Mouse (Mus musculus): Measurements from ENCODE around the gene Mrs2.

The Mrs2 gene

GRCm38 (mm10) chr13:25019793-25020539 lies at the start of gene Mrs2:
TSS of gene Mrs2 (minus strand) at chr13:25020379.
- peak; percentile 79 for DNase-seq

DNA sequence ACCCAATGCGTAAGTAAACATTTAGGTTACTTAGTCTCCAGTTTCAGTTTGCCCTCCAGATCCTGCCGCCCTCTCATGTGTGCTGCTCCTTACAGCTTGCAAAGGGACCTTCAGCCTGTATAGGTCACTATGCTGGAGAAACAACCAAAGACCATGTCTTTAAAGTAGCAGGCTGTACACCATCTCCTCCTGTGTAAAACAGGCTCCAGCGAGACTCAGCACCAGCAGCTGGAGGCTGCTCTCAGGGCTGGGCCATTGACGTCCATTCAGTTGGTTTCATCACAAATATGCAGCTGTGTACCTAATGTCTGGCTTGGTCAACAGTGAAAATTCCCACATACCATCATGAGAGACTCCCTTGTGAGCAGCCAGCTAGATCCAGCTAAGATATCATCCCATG lies 49.6 kb upstream of the Mrs2 start:
- DNase-seq = no peak

DNA sequence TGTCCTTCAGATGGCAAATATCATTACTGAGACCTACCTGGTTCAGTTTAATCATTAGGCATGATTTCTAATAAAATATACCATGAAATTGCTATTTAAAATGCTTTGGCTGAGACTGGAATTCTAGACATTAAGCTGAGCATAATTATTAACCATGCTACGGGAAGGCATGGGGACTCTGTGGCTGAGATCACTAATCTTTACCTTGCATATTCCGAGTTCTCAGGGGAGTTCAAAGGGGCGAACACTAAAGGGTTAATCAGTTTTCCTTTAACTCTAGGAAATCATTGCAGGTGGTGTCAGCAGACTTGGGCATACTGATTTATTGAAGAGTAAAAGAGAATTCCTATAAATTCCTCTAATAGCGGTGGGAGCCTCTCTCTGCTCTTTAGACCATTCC lies 47.0 kb upstream of the Mrs2 start:
- DNase-seq = no peak

DNA sequence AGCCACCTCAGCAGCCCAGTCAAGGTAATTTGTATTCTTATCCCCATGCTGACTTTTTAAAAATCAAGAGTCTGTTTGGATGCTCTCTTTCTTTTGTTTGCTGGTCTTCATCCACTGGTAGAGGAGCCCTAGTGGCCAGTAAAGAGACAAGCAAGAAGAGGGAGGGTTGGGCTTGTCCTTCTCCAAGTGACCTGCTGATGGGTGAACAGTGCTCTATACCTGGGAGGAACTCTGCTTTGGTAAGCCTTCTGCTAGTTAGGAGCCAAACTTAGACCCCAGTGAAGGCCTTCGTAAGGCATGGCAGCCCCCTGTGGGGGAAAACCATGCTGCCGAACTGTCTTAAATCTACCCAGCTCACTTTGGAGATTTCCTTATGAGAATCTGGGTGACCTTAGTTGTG lies 46.5 kb upstream of the Mrs2 start:
- DNase-seq = no peak

DNA sequence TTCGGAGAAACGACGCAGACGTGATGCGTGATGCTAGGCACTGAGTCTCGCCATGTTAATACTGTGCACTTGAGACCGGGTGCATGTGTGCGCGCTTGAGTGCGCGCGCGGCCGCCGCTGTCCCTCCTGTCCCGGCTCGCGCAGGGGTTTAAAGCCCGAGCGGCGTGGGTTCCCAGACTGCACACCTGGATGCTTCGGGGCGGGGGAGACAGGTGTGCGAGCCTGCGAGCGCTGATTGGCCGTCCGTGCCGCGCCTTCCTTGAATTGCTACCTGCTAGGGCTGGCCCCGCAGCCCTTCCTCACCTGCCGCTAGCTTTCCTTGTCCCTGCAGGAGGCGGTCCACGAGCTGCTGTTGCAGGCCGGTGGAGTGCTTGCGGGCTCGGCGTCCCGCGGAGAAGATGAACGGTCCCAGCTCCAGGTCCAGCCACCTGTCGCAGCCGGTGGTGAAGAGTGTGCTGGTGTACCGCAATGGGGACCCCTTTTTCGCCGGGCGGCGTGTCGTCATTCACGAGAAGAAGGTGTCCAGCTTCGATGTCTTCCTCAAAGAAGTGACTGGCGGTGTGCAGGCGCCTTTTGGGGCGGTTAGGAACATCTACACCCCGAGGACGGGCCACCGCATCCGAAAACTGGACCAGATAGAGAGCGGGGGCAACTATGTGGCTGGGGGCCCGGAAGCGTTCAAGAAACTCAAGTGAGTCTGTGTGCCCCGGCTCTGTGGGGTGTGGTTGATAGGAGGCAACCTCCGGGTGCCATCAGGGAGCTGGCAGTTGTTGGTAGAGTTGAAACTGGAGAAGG lies 35.9 kb upstream of the Mrs2 start, which contains the start of gene Dcdc2a:
Gene Dcdc2a, plus strand, starts transcription at position 132 of the 795 bp plus-strand sequence.
- peak; percentile 12 for DNase-seq

DNA sequence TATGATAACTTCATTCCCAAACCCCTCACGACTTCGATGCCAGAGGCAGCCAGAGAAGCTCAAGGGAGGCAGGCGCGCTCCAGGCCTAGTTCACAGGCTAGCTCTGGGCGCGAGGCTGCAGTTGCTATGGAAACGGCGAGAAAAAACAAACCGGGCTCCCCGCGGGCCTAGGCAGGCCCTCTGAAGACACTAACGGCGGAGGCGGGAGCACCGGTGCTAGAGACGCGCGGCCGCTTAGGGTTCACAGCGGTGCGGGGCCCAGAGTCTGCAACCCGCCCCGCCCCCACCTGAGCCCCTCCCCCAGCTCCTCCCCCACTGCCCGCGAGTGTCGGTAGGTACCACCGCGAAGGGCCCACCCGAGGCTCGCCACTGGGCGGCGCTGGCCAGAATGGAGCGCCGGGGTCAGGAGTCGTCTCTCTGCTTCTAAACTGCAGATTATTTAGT lies 35.0 kb upstream of the Mrs2 start:
- DNase-seq = peak; percentile 71

DNA sequence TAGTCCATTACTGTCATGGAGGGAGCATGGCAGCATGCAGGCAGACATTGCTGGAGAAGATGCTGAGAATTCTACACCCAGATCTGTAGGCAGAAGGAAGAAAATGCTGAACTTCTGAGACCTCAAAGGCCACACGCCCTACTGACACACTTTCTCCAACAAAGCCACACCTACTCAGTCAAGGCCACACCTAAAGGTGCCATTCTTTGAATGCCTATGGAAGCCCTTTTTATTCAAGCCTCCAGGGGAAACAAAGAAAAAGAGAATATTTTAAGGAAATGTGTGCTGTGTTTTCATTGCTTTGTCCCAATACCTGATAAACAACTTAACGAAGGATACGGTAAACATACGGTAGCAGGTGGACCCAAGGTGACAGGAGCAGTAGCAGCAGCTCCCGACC lies 32.5 kb upstream of the Mrs2 start:
- DNase-seq = no peak

DNA sequence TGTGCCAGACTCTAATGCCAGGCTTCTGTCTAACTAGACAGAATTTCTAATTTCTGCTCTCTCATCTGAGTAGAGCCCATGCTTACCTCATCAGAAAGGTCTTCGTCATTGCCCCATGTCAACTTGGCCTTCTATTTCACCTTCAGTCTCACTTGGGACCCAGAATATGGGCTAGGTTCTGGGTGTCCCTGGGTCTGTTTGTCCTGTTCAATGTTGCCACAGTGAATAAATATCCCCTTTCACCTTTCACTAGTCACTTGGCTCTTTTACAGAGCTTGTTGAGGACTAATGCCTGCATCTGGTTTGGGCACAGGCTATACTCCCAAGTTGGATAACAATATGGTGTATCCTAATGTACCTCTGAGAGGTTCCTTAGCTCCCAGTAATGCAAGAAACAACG lies 19.3 kb upstream of the Mrs2 start:
- no peak for DNase-seq

GRCm38 (mm10) chr13:25027114-25027425 lies 6.9 kb upstream of the Mrs2 start:
- no peak for DNase-seq

- no peak for DNase-seq
Measured at GRCm38 (mm10) chr13:25026409-25027113, 6.4 kb upstream of the Mrs2 start.

GRCm38 (mm10) chr13:25024655-25025054 lies 4.5 kb upstream of the Mrs2 start:
- DNase-seq = peak; percentile 73

GRCm38 (mm10) chr13:25023129-25023528 lies 3.0 kb upstream of the Mrs2 start:
- DNase-seq = no peak

DNA sequence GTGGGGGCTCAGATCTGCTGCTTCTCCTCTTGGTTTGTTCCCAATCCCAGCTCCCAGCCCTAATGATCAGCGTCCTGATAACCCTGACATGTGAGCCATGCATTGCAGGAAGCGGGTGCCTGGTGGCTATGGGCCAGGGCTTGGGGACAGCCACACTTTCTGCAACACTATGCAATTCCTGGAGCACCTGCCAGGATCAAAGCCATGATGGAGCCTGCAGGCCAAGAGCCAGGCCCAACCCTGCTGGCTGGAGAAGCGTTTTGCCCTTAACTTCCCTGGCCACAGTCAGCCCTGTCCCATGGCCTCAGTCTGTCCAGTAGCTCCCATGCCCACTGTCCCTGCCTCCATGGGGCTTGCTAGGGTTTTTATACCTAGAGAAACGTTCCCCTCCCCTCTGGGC lies 2.2 kb upstream of the Mrs2 start:
- DNase-seq = no peak

DNA sequence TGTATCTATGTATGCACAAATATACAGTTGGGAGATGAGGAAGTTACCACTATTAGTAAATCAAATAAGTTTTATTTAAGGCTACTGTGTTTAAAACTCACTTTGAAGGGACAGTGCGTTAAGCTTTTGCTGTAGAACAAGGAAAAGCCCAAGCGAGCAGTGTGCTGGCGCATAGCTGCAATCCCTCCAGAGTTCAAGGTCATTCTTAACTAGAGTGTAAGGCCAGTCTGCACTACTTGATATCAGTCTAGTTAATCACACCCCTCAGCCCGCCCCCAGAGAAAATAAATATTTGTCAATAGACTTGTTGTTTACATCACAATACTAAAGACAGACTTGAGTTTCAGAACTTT lies 337 bp upstream of the Mrs2 start:
- no peak for DNase-seq

DNA sequence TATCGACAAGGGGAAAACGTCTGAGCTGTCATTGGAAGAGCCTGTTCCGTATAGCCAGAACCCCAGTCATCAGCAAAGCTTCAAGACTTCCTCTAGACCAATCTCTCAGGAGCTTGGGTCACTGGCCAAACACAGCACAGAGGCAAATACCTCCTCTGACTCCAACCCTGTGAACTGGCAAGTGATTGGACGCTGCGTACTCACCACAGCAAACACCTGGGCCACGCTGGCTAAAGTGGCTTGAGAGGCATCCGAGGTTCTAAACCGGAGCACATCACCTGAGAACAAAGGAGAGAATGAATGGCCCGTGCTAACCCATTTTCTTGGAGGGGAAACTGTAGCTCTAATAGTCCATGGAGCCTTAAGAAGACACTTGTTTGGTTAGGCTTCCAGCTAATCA lies 1.9 kb downstream of the Mrs2 start:
- DNase-seq = no peak

DNA sequence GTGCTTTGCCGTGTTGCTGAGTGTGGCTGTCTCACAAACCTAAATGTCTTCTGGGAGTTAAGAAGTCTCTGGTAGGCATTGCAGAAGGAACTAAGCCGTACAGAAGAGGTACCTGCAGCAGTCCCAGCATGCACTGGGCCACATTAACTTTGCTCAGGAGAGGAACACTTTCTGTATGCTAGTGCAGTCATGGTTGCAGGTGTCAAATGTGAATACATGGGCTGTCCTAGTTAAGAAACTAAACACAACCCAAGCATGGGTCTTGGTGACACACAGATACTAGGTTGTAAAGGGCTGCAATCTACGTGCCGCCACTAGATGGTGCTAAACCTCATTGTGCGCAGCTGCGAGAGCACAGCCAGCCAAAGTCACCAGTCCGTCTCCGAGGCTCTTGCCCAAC lies 13.1 kb downstream of the Mrs2 start:
- peak; percentile 69 for DNase-seq

DNA sequence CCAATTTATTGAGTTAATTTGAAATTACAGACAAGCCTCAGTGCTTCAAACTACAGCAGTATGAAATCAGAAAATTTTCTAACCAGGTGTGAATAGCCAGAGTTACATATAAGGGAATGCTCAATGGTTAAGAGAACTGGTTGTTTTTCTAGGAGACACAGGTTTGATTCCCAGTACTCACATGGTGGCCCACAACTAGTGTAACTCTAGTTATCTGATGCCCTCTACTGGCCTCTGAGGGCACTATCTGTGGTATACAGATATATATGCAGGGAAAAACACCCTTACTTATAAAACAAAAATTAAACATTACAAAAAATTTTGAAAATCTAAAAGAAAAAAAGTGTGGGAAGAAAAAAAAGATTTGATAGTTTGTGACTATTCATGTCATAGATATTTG lies 17.2 kb downstream of the Mrs2 start:
- no peak for DNase-seq

DNA sequence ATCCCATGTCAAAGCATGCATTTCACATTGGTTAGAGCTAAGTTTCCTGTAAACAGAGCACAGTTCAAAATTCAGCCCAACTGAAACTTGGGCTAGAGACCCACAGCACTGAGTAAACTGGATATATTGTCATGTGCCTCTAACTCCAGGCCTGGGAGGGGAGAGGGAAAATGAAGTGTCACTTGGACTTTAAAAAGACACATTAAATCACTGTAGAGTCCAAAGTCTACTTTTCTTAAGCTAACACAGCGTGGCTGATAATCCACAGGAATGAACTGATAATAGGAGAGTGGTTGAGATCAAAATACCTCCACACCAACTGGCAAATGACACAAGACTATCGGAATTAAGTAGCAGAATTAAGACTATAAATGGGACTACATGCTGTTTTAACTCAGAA lies 20.6 kb downstream of the Mrs2 start:
- no peak for DNase-seq

GRCm38 (mm10) chr13:24993160-24993559 lies 27.0 kb downstream of the Mrs2 start:
- no peak for DNase-seq

DNA sequence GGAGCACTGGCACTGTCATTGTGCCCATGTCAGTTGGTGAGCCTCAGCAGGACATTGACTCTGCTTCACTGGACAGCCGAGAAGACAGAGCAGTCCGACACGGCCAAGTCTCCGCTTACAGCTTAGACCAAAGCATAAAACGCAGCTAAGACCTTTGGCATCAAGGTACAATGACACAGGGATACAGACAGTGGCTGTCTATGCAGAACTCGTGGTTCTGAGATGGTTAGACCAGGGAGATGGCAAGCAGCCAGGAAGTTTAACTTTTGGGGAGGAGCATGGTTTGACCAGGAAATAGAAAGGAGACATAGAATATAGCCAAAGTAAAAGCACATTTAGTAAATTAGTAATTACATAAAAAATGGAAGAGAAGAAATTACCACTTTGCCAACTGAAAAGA lies 31.2 kb downstream of the Mrs2 start:
- DNase-seq = no peak

DNA sequence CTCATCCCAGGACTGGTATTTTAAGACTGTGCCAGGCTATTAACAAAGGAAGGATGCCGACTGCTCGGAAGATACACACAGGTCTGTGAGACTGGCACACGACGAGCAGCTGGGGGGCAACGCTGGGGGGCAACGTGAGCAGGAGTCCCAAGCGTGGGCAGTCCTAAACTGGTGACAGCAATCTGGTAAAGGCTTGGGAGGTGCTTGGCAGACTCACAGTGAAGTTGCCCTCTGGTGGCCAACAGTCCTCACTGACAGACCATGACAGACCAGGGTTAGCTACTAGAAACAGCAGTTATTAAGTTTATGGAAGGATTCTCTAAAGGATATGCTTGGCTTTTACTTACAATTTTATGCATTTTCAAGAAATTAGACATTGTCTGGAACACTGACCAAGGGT lies 31.8 kb downstream of the Mrs2 start:
- DNase-seq = peak; percentile 70

DNA sequence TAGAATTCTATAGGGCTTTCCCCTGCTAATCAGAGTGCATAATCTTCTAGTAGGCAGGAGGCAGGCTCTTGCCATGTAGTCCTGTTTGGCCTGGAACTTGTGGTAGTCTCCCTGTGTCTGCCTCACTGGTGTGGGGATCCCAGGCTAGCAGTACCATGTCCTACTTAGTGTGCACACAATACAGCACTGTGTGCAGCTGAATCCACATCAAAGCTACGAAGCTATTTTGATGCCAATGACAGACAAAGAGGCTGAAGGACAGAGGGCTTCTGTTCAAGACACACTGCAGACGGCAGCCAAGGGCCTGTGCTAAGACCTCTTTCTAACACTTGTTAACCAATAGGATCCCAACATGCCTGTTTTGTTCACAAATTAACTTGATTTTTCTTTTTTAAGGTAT lies 34.7 kb downstream of the Mrs2 start:
- no peak for DNase-seq

DNA sequence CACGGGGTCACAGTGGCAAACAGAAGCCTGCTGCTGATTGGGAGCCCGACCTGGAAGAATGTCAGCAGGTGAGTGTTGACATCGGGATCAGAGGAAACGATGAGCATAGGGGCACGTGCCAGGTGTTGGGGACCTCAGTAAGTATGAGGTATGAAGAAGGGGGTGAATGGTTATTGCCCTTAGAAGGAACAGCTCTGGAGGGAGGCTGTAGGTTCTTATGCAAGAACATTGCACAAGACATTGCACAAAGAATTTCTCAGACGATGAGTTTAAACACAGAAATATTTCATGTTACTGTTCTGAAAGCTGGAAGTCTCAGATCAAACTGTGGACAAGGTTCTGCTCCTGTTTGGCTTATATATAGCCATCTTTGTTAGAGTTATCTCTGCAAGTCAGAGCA lies 39.1 kb downstream of the Mrs2 start:
- no peak for DNase-seq

GRCm38 (mm10) chr13:24977820-24978342 lies 42.3 kb downstream of the Mrs2 start:
- no peak for DNase-seq
